Mouse (Mus musculus) adrenal gland, postnatal 36 days (tissue): ENCODE data around the gene Frmpd1. TPM values are rescaled to one million over a fixed set of nuclear protein-coding genes. Genes with fewer than 3 reads are reported as not detected.
A peak's percentile ranks its signal among the peaks of the same experiment; 100 is the strongest.

Experiments used
- DNase-seq, 2 experiments: peaks; one replicate each; pipeline ENCODE4 v3.0.0; 2021; ENCODE audit warnings: mixed read lengths in 1 of 2
- total RNA-seq, 2 experiments: library from RNA; stranded (reverse); gene quantifications; 2 replicates each; pipeline ENCODE4 v1.2.3; 2021

Gene Frmpd1
- total RNA-seq, 2 experiments from 2014 or later: 3.0 to 3.7 TPM

DNA sequence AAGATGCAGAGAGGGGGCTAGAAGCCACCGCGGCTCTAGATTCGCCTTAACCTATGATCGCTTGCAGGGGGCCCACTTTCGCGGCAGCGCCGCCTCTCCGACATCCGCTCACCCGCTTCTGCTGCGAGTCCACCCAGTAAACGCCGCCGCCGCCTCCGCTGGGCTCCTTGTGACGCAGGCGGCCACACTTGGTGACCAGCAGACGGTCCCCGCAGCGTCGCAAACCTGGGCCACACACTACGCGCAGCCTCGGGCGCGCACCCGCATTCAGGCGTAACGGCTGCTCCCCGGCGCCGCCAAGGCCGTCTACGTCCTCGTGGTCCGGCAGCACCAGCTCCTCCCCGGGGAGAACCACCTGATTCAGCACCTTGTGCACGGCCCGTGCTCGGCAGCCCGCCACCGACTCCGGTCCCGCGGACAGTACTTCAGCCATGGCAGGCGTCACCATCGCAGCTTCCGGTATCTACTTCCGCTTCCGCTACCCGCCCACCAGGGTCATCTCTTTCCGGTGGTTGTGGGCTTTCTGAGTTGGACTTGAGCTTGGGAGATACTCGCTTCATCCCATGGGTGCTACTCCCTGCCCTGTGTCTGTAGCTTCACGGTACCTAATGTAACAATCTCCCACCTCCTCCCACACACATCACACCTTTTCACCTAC, 135.6 kb downstream of the Frmpd1 start:
- peak; percentile 89 to 92 for DNase-seq

GRCm38 (mm10) chr4:45331139-45331538, 146.5 kb downstream of the Frmpd1 start:
- peak; percentile 7 to 26 for DNase-seq

DNA sequence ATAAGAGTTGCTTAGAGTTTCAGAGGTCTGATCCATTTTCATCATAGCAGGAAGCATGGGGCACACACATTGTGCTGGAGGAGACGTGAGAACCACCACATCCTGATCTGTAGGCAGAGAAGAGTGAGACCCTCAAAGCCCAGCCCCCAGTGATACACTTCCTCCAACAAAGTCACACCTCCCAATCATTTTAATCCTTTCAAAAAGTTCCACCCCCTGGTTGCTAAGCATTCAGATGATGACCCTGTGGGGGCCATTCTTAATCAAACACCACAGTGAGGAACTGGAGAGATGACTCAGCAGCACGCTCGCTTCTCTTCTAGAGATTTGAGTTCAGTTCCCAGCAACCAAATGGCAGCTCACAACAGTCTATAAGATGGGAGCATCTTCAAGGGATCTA, 147.8 kb downstream of the Frmpd1 start:
- no peak for DNase-seq

Other genes with a start within 250 kb of the Frmpd1 start
- gene Grhpr, start 203.5 kb upstream of the Frmpd1 start, total RNA-seq: 100 to 1,000 TPM; 176 to 181 TPM
- gene Zbtb5, start 172.5 kb upstream of the Frmpd1 start, total RNA-seq: 10 to 100 TPM in 1 of 2 experiments, 1 to 10 TPM in 1; 9.1 to 13.1 TPM
- 10 to 100 TPM; 15.9 to 20.4 TPM for gene Polr1e, start 166.3 kb upstream of the Frmpd1 start, total RNA-seq
- 10 to 100 TPM in 1 of 2 experiments, 1 to 10 TPM in 1; 7.2 to 10.6 TPM for gene Fbxo10, start 100.3 kb upstream of the Frmpd1 start, total RNA-seq
- gene Tomm5, start 76.8 kb upstream of the Frmpd1 start, total RNA-seq: 100 to 1,000 TPM in 1 of 2 experiments, 10 to 100 TPM in 1; 90.2 to 110 TPM
- 10 to 100 TPM in 1 of 2 experiments, 1 to 10 TPM in 1; 9.8 to 12.4 TPM for gene Trmt10b, start 112.3 kb downstream of the Frmpd1 start, total RNA-seq
- 10 to 100 TPM; 30.5 to 31.2 TPM for gene Dcaf10, start 157.2 kb downstream of the Frmpd1 start, total RNA-seq
- gene Exosc3, start 157.9 kb downstream of the Frmpd1 start, total RNA-seq: 10 to 100 TPM; 34.0 to 38.2 TPM
- gene Slc25a51, start 223.9 kb downstream of the Frmpd1 start, total RNA-seq: 100 to 1,000 TPM; 268 to 422 TPM